Mouse (Mus musculus): ENCODE measurements around the gene Ergic1.

- TF ChIP-seq CTCF (IDR thresholded peaks at IDR 0.05; ENCODE audit: extremely low read depth, insufficient read depth, low read length) (no peak), POLR2A (IDR thresholded peaks at IDR 0.05; ENCODE audit: extremely low read depth, insufficient read depth, low read length) (no peak)
Observed at GRCm38 (mm10) chr17:26553033-26553432, 8.3 kb upstream of the Ergic1 start.

Data from cortical plate, adult 2 months (tissue).